Mouse (Mus musculus) heart, embryonic 11.5 days (tissue): Measurements from ENCODE around the gene Snx25. TPM values are rescaled to one million over a fixed set of nuclear protein-coding genes. Genes with fewer than 3 reads are reported as not detected.
"Not testable (repeated sequence)": the region's sequence is repeated elsewhere in the genome, so short reads cannot be mapped to it uniquely, and the experiment has no call there.

ENCODE experiments used
- ATAC-seq: fragments of 200-750 bp; cut with Nextera tagmentation; replicated peaks from 2 replicates; pipeline ENCODE4 v1.8.0; 2017; ENCODE audit warnings: moderate library complexity; ENCODE audit not compliant: insufficient number of reproducible peaks, low FRiP score, low TSS enrichment
- H3K27ac ChIP-seq: fragments of 300-500 bp; sonication (generic); 2 replicates; pipeline ENCODE4 v1.5.1; 2014; ENCODE audit warnings: mild to moderate bottlenecking, low read depth, low read length
- H3K27me3 ChIP-seq: fragments of 300-500 bp; sonication (generic); 2 replicates; pipeline ENCODE4 v1.6.1; 2014; ENCODE audit warnings: mild to moderate bottlenecking, low read length, mixed read lengths; ENCODE audit not compliant: control insufficient read depth, insufficient read depth
- H3K36me3 ChIP-seq: fragments of 300-500 bp; sonication (generic); 2 replicates; pipeline ENCODE4 v1.6.1; 2014; ENCODE audit warnings: mild to moderate bottlenecking, low read length, moderate library complexity, mixed read lengths; ENCODE audit not compliant: control insufficient read depth, insufficient read depth
- H3K4me1 ChIP-seq: fragments of 300-500 bp; sonication (generic); 2 replicates; pipeline ENCODE4 v1.6.1; 2014; ENCODE audit warnings: low read length; ENCODE audit not compliant: control insufficient read depth, insufficient read depth
- H3K4me2 ChIP-seq: fragments of 300-500 bp; sonication (generic); 2 replicates; pipeline ENCODE4 v1.6.1; 2014; ENCODE audit warnings: mild to moderate bottlenecking, moderate library complexity
- H3K4me3 ChIP-seq: fragments of 300-500 bp; sonication (generic); 2 replicates; pipeline ENCODE4 v1.5.1; 2014; ENCODE audit warnings: low read depth, low read length
- H3K9ac ChIP-seq: fragments of 300-500 bp; sonication (generic); 2 replicates; pipeline ENCODE4 v1.6.1; 2014; ENCODE audit warnings: mild to moderate bottlenecking, low read depth, low read length, moderate library complexity
- H3K9me3 ChIP-seq: fragments of 300-500 bp; sonication (generic); replicated peaks from 2 replicates; pipeline ENCODE4 v1.6.1; 2016; ENCODE audit warnings: low read length; ENCODE audit not compliant: control insufficient read depth
- WGBS: fragments of 180-500 bp; shearing (Covaris S2); extraction: QIAGEN DNeasy Blood & Tissue Kit; methylation state at CpG from one replicate; pipeline ENCODE4 v1.1.7; 2014; ENCODE audit not compliant: insufficient replicate concordance; 5-methylcytosine and 5-hydroxymethylcytosine counted together
- polyA plus RNA-seq: library from polyadenylated mRNA; unstranded; fragments of >200 nt; fragmentation: Nextera tagmentation; extraction: Ambion mirVana; gene quantifications from 2 replicates; pipeline ENCODE4 v1.2.1, GENCODE M21; 2014

Gene Snx25
- polyA plus RNA-seq, 1 experiment from 2014 or later, result 6.6 TPM

GRCm38 (mm10) chr8:46142498-46143081, 9.4 kb downstream of the Snx25 start:
- Histone ChIP-seq H3K4me3 (no peak overlapping the region), H3K36me3 (no peaks in the 10 kb centered on the region), H3K9me3 (no peaks in the 10 kb centered on the region), H3K4me2 (no peak overlapping the region), H3K4me1 (peaks cover 9% of the 10 kb centered on the region), H3K9ac (no peak overlapping the region), H3K27ac (no peak overlapping the region), H3K27me3 (no peaks in the 10 kb centered on the region)
- ATAC-seq, result no peak
- WGBS, result 86% methylated on average over 4 of the region's 4 CpGs

- Histone ChIP-seq H3K27ac (no peak overlapping the region), H3K4me3 (no peak overlapping the region), H3K9me3 (no peaks in the 10 kb centered on the region), H3K27me3 (no peaks in the 10 kb centered on the region), H3K4me1 (peaks cover 9% of the 10 kb centered on the region), H3K36me3 (no peaks in the 10 kb centered on the region), H3K4me2 (no peak overlapping the region), H3K9ac (no peak overlapping the region)
- no peak for ATAC-seq
- WGBS, result 88% methylated on average over 3 of the region's 3 CpGs
Measured at GRCm38 (mm10) chr8:46141688-46142087, 10.3 kb downstream of the Snx25 start.

- Histone ChIP-seq H3K27ac (no peak overlapping the region), H3K4me1 (peaks cover 6% of the 10 kb centered on the region), H3K4me3 (no peak overlapping the region), H3K9me3 (no peaks in the 10 kb centered on the region), H3K9ac (no peak overlapping the region), H3K27me3 (no peaks in the 10 kb centered on the region), H3K4me2 (no peak overlapping the region), H3K36me3 (no peaks in the 10 kb centered on the region)
- WGBS, result 79% methylated on average over 9 of the region's 9 CpGs
- ATAC-seq, result no peak
Measured at GRCm38 (mm10) chr8:46140376-46141120, 11.4 kb downstream of the Snx25 start.

GRCm38 (mm10) chr8:46137843-46138596, 13.9 kb downstream of the Snx25 start:
- no peak overlapping the region for H3K9ac ChIP-seq
- no peak overlapping the region for H3K27ac ChIP-seq
- no peak overlapping the region for H3K4me2 ChIP-seq
- H3K4me1 ChIP-seq, result no peaks in the 10 kb centered on the region; the same call in 1 of the 2 replicates
- no peak for ATAC-seq
- H3K4me3 ChIP-seq, result no peak overlapping the region
- no peaks in the 10 kb centered on the region for H3K27me3 ChIP-seq
- 81% methylated on average over 10 of the region's 10 CpGs for WGBS
- H3K9me3 ChIP-seq, result no peaks in the 10 kb centered on the region
- no peaks in the 10 kb centered on the region for H3K36me3 ChIP-seq

- no peaks in the 10 kb centered on the region for H3K36me3 ChIP-seq
- H3K9ac ChIP-seq, result no peak overlapping the region
- no peaks in the 10 kb centered on the region for H3K4me1 ChIP-seq
- H3K4me2 ChIP-seq, result no peak overlapping the region
- H3K9me3 ChIP-seq, result no peaks in the 10 kb centered on the region
- H3K27me3 ChIP-seq, result no peaks in the 10 kb centered on the region
- no peak overlapping the region for H3K27ac ChIP-seq
- H3K4me3 ChIP-seq, result no peak overlapping the region
- ATAC-seq, result no peak
- WGBS, result 68% methylated on average over 1 of the region's 1 CpGs
Measured at GRCm38 (mm10) chr8:46137336-46137735, 14.6 kb downstream of the Snx25 start.

GRCm38 (mm10) chr8:46135546-46135945, 16.4 kb downstream of the Snx25 start:
- not testable (repeated sequence) for H3K9me3 ChIP-seq, H3K9ac ChIP-seq, H3K27me3 ChIP-seq, H3K4me1 ChIP-seq, H3K27ac ChIP-seq, H3K4me2 ChIP-seq, H3K36me3 ChIP-seq, ATAC-seq, H3K4me3 ChIP-seq
- 87% methylated on average over 2 of the region's 2 CpGs for WGBS

GRCm38 (mm10) chr8:46130426-46130825, 21.5 kb downstream of the Snx25 start:
- WGBS, result 81% methylated on average over 2 of the region's 2 CpGs
- Histone ChIP-seq H3K4me3 (no peak overlapping the region), H3K9me3 (no peaks in the 10 kb centered on the region), H3K27me3 (no peaks in the 10 kb centered on the region), H3K27ac (no peak overlapping the region), H3K9ac (no peak overlapping the region), H3K4me1 (no peaks in the 10 kb centered on the region), H3K36me3 (no peaks in the 10 kb centered on the region), H3K4me2 (no peak overlapping the region)
- ATAC-seq, result no peak

GRCm38 (mm10) chr8:46122498-46122897, 29.5 kb downstream of the Snx25 start:
- 94% methylated on average over 2 of the region's 2 CpGs for WGBS
- ATAC-seq, result no peak

More at GRCm38 (mm10) chr8:46122498-46122897, 29.5 kb downstream of the Snx25 start:
- H3K4me3 ChIP-seq, result no peak overlapping the region
- no peak overlapping the region for H3K4me2 ChIP-seq
- H3K36me3 ChIP-seq, result peaks cover 7% of the 10 kb centered on the region; the same call in 1 of the 2 replicates
- H3K27ac ChIP-seq, result no peak overlapping the region
- no peaks in the 10 kb centered on the region for H3K9me3 ChIP-seq
- no peak overlapping the region for H3K9ac ChIP-seq
- H3K27me3 ChIP-seq, result no peaks in the 10 kb centered on the region
- no peaks in the 10 kb centered on the region for H3K4me1 ChIP-seq
